Mouse (Mus musculus) testis, adult 2 months (tissue): ENCODE data around the gene Dpm1.

ENCODE experiments used
- CTCF ChIP-seq: fragments of 200-500 bp; IDR thresholded peaks from 2 replicates; pipeline ENCODE4 v1.5.1; 2012; ENCODE audit warnings: low read depth, mild to moderate bottlenecking, inconsistent platforms, low read length, moderate library complexity; ENCODE audit not compliant: control insufficient read depth, insufficient read depth, insufficient replicate concordance
- POLR2A ChIP-seq: fragments of 200-500 bp; IDR thresholded peaks from 2 replicates; pipeline ENCODE4 v1.6.1; 2012; ENCODE audit warnings: low read depth, mild to moderate bottlenecking, inconsistent platforms, low read length, moderate library complexity; ENCODE audit not compliant: control insufficient read depth

DNA sequence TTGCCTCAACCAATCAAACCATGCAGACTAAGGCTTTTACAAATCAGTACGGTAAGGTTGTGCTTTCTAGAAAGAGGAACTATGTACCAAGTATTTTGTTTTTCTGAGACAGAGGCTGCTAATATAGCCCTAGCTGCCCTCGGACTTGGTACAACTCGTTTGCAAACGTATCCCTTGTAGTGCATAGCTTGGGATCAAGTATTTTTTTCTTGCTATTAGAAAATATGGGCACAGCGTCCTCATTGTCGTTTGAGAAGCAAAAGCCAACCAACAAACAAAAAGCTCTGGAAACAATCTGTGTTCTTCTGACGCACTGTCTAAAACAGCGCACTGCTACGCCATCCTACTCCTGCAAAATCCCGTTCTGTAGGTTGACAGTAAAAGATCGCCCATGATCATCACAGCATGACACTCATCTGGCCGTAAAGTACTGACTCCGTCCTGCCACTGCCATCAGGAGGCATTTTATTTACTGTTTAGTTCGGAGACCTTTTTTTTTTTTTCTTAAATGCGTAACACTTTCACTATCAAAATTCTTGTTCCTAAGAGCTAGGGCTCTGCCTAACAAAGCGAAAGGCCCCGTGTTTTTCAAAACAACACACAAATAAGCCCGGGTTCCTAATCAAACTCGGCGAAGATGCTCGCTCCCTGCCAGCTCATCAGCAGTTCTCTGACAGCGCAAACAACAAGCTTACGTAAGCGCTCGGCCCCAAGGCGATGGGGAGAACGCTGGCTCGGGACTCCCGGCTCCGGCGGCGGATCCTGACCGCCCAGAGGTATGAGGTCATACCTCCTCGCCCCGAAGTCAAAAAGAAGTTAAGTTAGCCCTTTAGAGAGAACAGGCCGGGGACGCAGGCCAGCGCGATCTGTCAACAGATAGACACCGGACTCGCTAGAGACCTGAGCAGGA is 1.0 kb downstream of the Dpm1 start:
- TF ChIP-seq POLR2A (no peak), CTCF (no peak)
